Mouse (Mus musculus): Measurements from ENCODE around the gene Zscan21. TPM values are rescaled to one million over a fixed set of nuclear protein-coding genes. Genes with fewer than 3 reads are reported as not detected.
A peak's percentile ranks its signal among the peaks of the same experiment; 100 is the strongest.

Zscan21 gene
- polyA plus RNA-seq, 1 experiment = 27.3 TPM

DNA sequence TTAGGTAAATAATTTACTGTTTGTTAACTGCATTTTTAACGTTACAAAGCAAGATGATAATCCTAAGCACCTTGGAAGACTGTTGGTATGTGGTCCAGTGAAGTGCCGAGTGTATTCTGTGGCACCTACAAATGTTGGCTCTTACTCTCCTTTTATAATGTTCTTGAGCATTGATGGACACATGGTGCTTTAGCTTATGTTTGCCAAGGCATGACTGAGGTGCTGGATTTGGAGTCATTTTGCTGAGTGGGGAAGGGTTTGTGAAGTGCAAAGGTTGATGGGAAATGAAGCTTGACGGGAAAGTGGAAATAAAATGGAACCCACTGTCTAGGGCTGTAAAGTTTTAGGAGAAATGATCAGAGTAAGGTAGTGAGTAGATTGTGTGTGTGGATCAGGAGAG lies 28.3 kb upstream of the Zscan21 start:
- TF ChIP-seq EP300 (IDR thresholded peaks at IDR 0.05; ENCODE audit: insufficient read depth, low read depth, low read length) = no peak
- no peak for TF ChIP-seq POLR2A (IDR thresholded peaks at IDR 0.05; ENCODE audit: insufficient read depth, low read length)
- TF ChIP-seq CTCF (IDR thresholded peaks at IDR 0.05; ENCODE audit: low read depth, low read length) = no peak
- H3K9ac ChIP-seq (ENCODE audit: low read depth, poor library complexity, severe bottlenecking) = no peak overlapping the region

DNA sequence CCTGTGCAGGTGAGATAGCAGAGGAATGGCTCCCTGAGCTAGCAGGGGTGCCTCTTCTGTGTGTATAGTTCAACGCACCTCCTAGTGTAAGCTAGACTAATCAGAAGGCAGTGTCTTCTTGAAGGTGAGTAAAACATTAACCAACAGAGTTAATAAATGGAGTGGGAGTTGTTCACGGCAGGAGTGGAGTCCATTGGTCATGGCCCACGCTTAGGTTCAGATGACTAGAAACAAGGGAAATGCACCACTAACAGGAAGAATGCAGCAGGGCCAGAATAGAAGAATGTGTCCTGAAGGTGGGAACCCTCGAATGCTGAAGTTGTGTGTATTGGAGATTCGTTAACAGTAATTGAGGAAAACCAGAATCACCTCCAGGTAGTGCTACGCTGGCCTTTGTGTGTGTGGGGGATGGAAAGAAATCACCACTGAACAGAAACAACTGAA lies 27.6 kb upstream of the Zscan21 start:
- no peaks in the 10 kb centered on the region for H3K27me3 ChIP-seq (ENCODE audit: control insufficient read depth, insufficient read depth, low read length, poor library complexity, severe bottlenecking)
- no peaks in the 10 kb centered on the region for H3K4me1 ChIP-seq (ENCODE audit: control insufficient read depth, insufficient read depth, low read length)
- H3K9me3 ChIP-seq (replicated peaks; ENCODE audit: control insufficient read depth, insufficient read depth, low read length, poor library complexity, severe bottlenecking) = no peaks in the 10 kb centered on the region
- H3K4me3 ChIP-seq (ENCODE audit: low read depth, low read length) = no peak overlapping the region
- TF ChIP-seq CTCF (IDR thresholded peaks at IDR 0.05; ENCODE audit: low read depth, low read length) (no peak), POLR2A (IDR thresholded peaks at IDR 0.05; ENCODE audit: insufficient read depth, low read length) (no peak)
- H3K27ac ChIP-seq (ENCODE audit: insufficient read depth, low read length) = 0 out of 2 replicates have a peak overlapping the region, but pooled peaks have one; percentile 3
- H3K9ac ChIP-seq (ENCODE audit: low read depth, poor library complexity, severe bottlenecking) = no peak overlapping the region
- H3K36me3 ChIP-seq (ENCODE audit: control insufficient read depth, insufficient read depth, low read length, poor library complexity, severe bottlenecking) = peaks cover 10% of the 10 kb centered on the region

More for the DNA sequence above, 28.3 kb upstream of the Zscan21 start:
- Histone ChIP-seq H3K4me3 (ENCODE audit: low read depth, low read length) (no peak overlapping the region), H3K9me3 (replicated peaks; ENCODE audit: control insufficient read depth, insufficient read depth, low read length, poor library complexity, severe bottlenecking) (no peaks in the 10 kb centered on the region), H3K36me3 (ENCODE audit: control insufficient read depth, insufficient read depth, low read length, poor library complexity, severe bottlenecking) (peaks cover 5% of the 10 kb centered on the region), H3K4me1 (ENCODE audit: control insufficient read depth, insufficient read depth, low read length) (peaks cover 2% of the 10 kb centered on the region), H3K27ac (ENCODE audit: insufficient read depth, low read length) (0 out of 2 replicates have a peak overlapping the region, but pooled peaks have one; percentile 11), H3K27me3 (ENCODE audit: control insufficient read depth, insufficient read depth, low read length, poor library complexity, severe bottlenecking) (no peaks in the 10 kb centered on the region)

DNA sequence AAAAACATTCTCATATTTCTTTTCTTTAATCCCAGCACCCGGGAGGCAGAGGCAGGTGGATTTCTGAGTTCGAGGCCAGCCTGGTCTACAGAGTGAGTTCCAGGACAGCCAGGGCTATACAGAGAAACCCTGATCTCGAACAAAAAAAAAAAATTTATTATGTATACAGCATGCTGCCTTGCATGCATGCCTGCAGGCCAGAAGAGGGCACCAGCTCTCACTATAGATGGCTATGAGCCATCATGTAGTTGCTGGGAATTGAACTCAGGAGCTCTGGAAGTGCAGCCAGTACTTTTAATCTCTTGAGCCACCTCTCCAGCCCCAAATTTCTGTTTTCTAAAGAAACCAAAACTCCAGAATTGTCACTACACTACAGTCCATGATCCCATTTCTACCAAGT lies 26.4 kb upstream of the Zscan21 start:
- H3K4me1 ChIP-seq (ENCODE audit: control insufficient read depth, insufficient read depth, low read length) = no peaks in the 10 kb centered on the region
- TF ChIP-seq CTCF (IDR thresholded peaks at IDR 0.05; ENCODE audit: low read depth, low read length) (peak; percentile 50), EP300 (IDR thresholded peaks at IDR 0.05; ENCODE audit: insufficient read depth, low read depth, low read length) (no peak)
- H3K4me3 ChIP-seq (ENCODE audit: low read depth, low read length) = no peak overlapping the region
- H3K9ac ChIP-seq (ENCODE audit: low read depth, poor library complexity, severe bottlenecking) = no peak overlapping the region
- H3K27ac ChIP-seq (ENCODE audit: insufficient read depth, low read length) = no peak overlapping the region
- no peaks in the 10 kb centered on the region for H3K27me3 ChIP-seq (ENCODE audit: control insufficient read depth, insufficient read depth, low read length, poor library complexity, severe bottlenecking)
- peaks cover 18% of the 10 kb centered on the region for H3K36me3 ChIP-seq (ENCODE audit: control insufficient read depth, insufficient read depth, low read length, poor library complexity, severe bottlenecking)
- peaks cover 2% of the 10 kb centered on the region; the same call in 1 of the 2 replicates for H3K9me3 ChIP-seq (replicated peaks; ENCODE audit: control insufficient read depth, insufficient read depth, low read length, poor library complexity, severe bottlenecking)

DNA sequence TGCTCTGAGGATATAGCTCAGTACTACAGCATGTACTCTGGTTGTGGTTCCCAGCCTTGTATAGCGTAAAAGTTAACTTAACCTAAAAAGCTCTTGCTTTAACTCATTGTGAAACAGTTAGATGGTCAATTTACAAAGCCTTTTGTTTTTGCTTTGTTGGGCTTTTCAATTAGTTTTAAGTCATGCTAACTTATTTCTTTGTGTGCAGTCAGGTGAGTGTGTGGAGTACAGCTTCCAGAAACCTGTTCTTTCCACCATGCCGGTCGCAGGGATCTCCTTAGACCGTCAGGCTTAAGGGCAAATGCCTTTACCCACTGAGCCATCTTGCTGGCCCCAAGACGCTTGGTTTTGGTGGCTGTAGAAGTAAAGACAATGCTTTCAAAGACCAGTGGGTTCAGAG lies 26.0 kb upstream of the Zscan21 start:
- peaks cover 20% of the 10 kb centered on the region for H3K36me3 ChIP-seq (ENCODE audit: control insufficient read depth, insufficient read depth, low read length, poor library complexity, severe bottlenecking)

DNA sequence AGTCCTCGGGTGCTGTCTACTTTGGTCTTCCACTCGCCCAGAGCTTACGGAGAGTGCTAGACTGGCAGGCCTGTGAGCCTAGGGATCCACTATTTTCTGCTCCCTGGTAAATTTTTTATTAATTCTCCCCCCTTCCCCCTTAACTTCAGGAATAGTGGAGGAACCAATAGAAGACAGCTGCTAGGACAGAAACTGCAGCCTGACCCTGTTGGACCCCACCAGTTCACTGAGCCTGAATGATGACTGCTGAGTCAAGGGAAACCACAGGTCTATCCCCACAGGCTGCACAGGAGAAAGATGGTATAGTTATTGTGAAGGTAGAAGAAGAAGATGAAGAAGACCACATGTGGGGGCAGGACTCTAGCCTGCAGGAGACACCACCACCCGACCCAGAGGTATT lies 23.9 kb upstream of the Zscan21 start:
- H3K4me1 ChIP-seq (ENCODE audit: control insufficient read depth, insufficient read depth, low read length) = no peaks in the 10 kb centered on the region
- TF ChIP-seq EP300 (IDR thresholded peaks at IDR 0.05; ENCODE audit: insufficient read depth, low read depth, low read length) (no peak), CTCF (IDR thresholded peaks at IDR 0.05; ENCODE audit: low read depth, low read length) (no peak), POLR2A (IDR thresholded peaks at IDR 0.05; ENCODE audit: insufficient read depth, low read length) (no peak)
- no peak overlapping the region for H3K9ac ChIP-seq (ENCODE audit: low read depth, poor library complexity, severe bottlenecking)
- peaks cover 17% of the 10 kb centered on the region for H3K9me3 ChIP-seq (replicated peaks; ENCODE audit: control insufficient read depth, insufficient read depth, low read length, poor library complexity, severe bottlenecking)
- no peaks in the 10 kb centered on the region for H3K27me3 ChIP-seq (ENCODE audit: control insufficient read depth, insufficient read depth, low read length, poor library complexity, severe bottlenecking)
- H3K27ac ChIP-seq (ENCODE audit: insufficient read depth, low read length) = no peak overlapping the region
- peaks cover 37% of the 10 kb centered on the region for H3K36me3 ChIP-seq (ENCODE audit: control insufficient read depth, insufficient read depth, low read length, poor library complexity, severe bottlenecking)
- no peak overlapping the region for H3K4me3 ChIP-seq (ENCODE audit: low read depth, low read length)

More for the DNA sequence above, 26.0 kb upstream of the Zscan21 start:
- no peaks in the 10 kb centered on the region for H3K27me3 ChIP-seq (ENCODE audit: control insufficient read depth, insufficient read depth, low read length, poor library complexity, severe bottlenecking)
- H3K4me3 ChIP-seq (ENCODE audit: low read depth, low read length) = peak overlapping the region; percentile 8; the same call in 1 of the 2 replicates
- peak overlapping the region; percentile 57 for H3K27ac ChIP-seq (ENCODE audit: insufficient read depth, low read length)
- peaks cover 2% of the 10 kb centered on the region; the same call in 1 of the 2 replicates for H3K9me3 ChIP-seq (replicated peaks; ENCODE audit: control insufficient read depth, insufficient read depth, low read length, poor library complexity, severe bottlenecking)
- no peak overlapping the region for H3K9ac ChIP-seq (ENCODE audit: low read depth, poor library complexity, severe bottlenecking)
- H3K4me1 ChIP-seq (ENCODE audit: control insufficient read depth, insufficient read depth, low read length) = no peaks in the 10 kb centered on the region
- TF ChIP-seq CTCF (IDR thresholded peaks at IDR 0.05; ENCODE audit: low read depth, low read length) = no peak
- TF ChIP-seq EP300 (IDR thresholded peaks at IDR 0.05; ENCODE audit: insufficient read depth, low read depth, low read length) = peak; percentile 68
- TF ChIP-seq POLR2A (IDR thresholded peaks at IDR 0.05; ENCODE audit: insufficient read depth, low read length) = no peak

DNA sequence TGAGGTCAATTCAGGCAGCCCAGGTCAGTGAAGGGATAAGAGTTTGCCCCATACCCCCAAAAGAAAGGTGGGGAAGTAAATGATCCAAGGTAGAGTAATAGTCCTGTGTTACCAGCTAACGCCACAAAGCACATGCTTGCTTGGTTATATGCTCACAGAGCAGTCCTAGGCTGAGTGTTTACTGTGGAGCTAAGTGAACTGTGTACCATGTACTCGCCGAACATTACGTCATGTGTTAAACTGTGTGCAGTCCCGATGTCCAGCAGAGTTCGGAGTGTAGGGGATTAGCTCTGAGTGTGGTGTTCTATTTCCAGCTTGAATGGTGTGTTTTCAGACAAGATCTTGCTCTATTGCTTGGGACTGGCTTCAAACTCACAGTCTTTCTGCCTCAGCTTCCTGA lies 22.2 kb upstream of the Zscan21 start:
- Histone ChIP-seq H3K27me3 (ENCODE audit: control insufficient read depth, insufficient read depth, low read length, poor library complexity, severe bottlenecking) (no peaks in the 10 kb centered on the region), H3K9me3 (replicated peaks; ENCODE audit: control insufficient read depth, insufficient read depth, low read length, poor library complexity, severe bottlenecking) (peaks cover 19% of the 10 kb centered on the region), H3K4me3 (ENCODE audit: low read depth, low read length) (no peak overlapping the region), H3K9ac (ENCODE audit: low read depth, poor library complexity, severe bottlenecking) (no peak overlapping the region), H3K4me1 (ENCODE audit: control insufficient read depth, insufficient read depth, low read length) (no peaks in the 10 kb centered on the region), H3K36me3 (ENCODE audit: control insufficient read depth, insufficient read depth, low read length, poor library complexity, severe bottlenecking) (peaks cover 54% of the 10 kb centered on the region), H3K27ac (ENCODE audit: insufficient read depth, low read length) (no peak overlapping the region)
- TF ChIP-seq CTCF (IDR thresholded peaks at IDR 0.05; ENCODE audit: low read depth, low read length) = no peak
- no peak for TF ChIP-seq POLR2A (IDR thresholded peaks at IDR 0.05; ENCODE audit: insufficient read depth, low read length)
- TF ChIP-seq EP300 (IDR thresholded peaks at IDR 0.05; ENCODE audit: insufficient read depth, low read depth, low read length) = no peak

All from ES-Bruce4 (cell line).